Mouse (Mus musculus) kidney, adult 8-10 months (tissue): Measurements from ENCODE around the gene Adssl1.

ENCODE experiments used
- DNase-seq, 2 experiments: peaks; one replicate each; pipeline ENCODE4 v3.0.0; 2022

The Adssl1 gene

DNA sequence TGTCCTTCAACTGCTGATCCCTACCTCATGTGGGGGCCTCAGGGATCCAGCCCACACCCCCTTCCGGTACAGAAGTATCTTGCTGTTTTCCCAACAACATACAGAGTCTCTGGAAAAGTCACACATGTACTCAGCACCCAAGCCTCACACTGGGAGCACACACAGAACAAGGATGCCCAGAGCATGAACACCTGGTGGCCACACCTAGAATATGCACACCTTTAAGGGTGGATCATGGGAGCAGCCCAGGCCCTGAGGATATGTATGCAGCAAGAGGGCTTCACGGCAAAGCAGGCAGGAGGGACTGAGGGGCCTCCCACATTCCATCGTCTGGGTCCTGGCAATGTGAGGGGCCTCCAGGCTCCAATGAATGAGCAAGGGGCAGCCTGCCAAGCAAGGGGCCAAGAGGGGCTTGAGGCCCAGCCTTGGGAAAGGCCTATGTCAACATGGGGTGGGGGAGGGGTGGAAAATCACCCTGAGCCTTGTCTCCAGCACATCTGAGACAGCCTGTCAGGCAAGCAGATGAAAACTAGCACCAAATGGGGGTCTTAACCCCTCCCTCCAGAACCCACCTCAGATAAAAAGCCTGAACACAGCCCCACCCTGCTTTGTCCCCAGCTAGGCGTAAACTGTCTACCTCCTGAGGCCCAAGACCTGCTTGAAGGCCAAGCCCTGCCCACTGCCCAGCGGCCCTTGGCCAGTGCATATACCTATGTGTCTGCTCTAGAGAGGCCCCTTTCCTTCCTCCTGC, 40.9 kb downstream of the Adssl1 start:
- no peak for DNase-seq

DNA sequence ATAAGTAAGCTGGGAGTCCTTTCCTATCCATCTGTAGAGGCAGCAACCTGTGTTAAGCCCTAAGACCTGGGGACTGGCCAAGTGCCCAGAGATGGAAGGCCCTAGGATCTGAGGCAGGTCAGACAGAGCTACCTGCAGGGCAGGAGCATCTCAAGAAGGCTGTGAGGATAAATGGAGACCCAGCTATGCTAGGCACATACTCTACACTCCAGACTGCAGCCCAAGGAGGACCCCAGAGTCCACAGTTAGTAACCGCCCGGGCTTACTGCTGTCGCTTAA, 41.4 kb downstream of the Adssl1 start:
- DNase-seq = no peak

DNA sequence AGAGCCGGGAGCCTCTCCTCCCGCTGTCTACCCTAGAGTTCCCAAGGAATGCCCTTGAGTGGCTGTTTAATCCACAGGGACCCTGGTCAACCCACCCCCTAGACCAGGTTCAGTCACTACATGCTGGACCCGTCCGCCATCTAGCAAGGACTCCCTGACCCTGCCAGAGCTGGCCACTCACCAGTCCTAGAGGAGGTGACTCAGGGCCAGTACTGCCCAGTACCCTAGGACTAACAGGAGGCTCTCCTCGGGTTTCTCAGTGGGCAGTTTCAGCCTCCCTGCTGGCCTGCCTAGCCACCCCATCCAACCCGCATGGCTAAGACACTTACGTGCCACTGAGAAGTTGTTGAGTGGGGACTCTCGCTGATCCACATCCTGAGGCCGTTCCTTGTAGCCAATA, 42.0 kb downstream of the Adssl1 start:
- no peak for DNase-seq

DNA sequence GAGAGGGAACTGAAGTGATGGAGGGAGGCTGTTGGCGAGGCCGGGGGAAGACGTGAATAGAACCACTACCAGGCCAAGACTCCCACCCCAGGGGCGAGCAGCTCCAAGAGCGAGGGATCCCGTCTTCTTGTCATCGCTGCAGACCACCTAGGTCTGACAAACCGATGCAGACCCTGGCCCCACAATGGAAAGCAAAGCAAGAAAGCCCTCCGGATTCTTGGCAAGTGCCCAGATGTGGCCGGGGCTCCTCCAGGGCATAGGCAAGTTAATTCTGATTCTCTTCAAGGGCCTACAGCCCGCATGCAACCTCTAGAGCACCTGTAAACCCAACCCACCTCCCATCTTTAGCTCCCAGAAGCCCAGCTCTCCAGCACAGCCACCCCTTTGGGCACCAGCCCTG, 43.5 kb downstream of the Adssl1 start:
- DNase-seq = no peak

DNA sequence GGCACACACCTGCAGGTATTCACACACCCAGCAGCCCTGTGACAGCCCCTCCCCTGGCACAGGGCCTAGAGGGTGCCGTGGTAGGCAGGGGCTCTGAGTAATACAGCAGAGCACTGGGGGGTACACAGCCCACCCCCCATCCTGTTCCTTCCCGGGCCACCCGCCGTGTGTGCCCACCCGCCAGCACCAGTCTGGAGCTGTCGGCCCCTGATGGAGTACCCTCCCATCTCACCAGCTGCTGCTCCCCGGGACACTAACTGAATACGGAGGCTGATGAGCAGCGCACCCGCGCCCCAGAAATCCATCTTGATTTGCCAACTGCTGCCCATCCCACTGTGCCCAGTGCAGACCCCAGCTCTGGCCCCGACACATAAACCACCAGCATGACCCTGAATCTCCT, 43.9 kb downstream of the Adssl1 start:
- DNase-seq = no peak

DNA sequence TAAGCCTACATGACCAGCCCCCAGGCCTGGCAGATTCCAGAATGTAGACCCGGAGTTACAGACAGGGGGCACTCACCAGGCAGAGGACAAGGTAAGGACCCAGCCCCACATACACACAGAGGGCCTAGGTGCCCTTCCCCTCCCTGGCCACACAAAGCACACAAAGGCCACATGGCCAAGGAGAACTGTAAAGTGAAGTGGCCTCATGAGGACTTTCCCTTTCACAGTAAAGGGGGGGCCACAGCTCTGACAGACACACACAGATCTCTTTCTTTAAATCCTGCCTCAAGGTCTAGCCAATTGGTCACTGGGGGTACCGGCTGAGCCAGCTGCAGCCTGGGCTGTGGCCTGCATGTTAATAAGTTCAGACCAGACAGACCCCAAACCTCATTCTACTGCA, 44.3 kb downstream of the Adssl1 start:
- DNase-seq = no peak

DNA sequence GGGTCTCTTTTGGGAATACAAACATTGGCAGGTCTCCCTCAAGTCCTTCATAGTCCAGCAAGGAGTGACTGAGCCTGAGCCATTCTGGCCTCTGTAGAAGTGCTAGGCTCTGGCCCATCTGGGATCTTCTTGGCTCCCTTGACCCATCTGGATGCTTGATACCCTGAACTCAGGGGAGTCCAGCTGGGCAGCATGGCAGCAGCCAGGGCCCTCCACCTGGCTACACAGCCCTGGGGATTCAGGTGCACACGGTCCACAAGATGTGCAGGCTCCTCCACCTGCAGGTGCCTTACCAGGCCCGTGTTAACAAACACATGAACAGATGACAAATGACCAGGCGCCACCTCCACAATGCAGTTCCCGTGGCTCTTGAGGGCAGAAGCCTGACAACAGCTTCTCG, 44.8 kb downstream of the Adssl1 start:
- DNase-seq = no peak

DNA sequence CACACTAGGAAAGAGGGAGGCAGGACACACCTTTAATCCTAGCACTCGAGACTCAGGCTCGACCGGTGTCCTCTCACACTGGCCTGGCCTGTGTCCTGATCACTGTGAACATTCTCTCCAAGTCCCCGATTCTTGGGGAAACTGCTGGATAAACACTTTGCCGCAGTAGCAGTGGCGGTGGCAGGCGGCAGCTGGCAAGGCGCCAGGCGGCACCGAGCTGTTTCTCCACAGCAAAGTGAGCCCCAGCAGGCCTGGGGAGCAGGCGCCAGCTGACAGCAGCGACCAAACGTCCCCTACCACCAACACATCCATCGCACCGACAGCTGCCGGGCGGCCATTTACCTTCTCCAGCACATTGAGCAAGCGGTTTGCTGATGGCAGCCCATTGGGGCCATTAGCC, 45.6 kb downstream of the Adssl1 start:
- peak; percentile 36 to 45 for DNase-seq

DNA sequence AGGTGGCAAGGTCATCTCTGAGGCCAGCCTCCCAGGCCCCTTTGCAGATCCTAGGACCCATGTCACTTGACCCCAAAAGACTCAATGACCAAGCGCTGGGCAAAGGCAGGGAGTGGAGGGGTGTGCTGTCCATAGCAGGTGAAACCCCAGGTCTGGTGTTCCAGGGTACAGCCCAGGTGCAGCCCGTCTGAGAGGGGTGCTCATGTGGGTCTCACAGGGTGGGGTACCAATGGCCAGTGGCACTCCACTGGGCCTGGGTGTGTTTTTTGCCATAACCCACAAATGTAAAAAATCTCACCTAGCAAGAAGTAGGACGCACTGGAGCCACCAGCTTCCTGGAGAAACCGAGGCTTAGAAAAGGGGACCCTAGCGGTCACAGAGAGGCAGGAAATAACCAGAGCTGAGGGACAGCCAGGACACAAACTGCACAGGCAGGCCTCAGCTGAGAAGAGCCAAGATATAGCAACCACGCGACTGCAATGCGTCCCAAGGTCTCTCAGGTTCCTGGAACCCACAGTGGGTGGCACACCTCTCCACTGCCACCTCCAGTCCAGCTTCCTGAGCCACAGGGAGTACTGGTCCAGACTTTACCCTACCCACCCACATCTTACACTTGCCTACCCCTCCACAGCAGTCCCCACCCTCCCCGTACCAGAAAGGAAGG, 46.2 kb downstream of the Adssl1 start:
- no peak for DNase-seq

DNA sequence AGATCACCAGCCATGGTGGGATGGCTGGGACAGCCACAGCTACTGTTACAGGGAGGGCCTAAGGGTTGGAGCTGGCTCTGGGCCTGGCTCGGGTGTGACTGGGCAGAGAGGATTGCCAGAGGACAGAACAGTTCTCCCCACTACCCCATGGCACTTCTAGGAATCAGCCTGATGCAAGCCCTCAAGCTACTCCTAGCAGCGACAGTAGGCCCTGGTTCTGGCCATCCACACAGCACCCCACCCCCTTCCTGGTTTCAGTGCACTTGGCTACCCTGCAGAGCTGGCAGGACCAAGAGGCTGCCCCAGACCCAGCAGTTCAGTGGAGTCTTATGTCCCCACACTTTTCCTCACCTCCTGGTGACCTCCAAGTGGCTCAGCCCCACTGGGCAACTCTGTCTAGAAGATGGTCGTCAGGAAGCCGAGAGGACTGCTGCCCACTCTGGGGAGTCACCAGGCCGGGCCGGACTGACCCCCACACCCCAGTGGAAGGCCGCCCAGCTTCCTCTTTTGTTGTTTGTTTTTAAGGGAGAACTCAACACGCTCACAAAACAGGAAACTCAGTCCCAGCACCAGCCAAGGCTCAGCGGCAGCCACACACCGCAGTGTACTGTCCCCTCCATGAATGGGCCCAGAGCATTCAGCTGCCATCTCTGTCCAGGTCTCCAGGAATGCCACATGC, 47.9 kb downstream of the Adssl1 start:
- no peak for DNase-seq

DNA sequence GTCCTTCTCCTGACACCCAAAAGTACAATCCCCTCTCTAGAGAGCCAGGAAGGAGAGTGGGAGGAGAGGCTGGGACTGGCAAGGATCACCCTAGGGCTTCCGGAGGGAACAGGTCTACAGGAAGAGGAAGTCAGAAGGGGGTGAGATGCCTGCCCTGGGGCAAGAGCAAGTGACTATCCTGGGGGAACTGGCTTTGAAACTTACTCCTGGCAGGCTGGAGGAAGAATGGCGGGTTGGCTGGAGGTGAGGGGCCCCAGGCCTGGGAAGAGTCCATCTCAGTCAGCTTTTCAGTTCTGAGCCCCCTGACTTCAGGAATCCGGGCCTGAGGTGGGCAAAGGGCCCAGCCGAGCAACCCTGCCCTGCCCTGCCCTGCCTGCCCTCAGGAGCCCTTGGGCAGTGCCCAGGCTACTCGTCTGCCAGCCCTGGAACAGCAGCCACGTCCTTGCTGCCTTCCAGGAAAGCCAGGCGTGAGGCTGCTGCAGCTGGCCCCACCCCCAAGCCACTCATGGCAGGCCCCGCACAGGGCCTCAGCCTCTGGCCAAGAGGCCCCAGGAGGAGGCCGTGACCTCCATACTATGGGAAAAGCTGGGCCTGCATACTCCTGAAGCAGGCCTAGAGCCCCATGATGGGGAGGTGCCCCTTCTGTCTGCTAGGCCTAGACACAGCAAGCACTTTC, 51.0 kb downstream of the Adssl1 start:
- no peak for DNase-seq

DNA sequence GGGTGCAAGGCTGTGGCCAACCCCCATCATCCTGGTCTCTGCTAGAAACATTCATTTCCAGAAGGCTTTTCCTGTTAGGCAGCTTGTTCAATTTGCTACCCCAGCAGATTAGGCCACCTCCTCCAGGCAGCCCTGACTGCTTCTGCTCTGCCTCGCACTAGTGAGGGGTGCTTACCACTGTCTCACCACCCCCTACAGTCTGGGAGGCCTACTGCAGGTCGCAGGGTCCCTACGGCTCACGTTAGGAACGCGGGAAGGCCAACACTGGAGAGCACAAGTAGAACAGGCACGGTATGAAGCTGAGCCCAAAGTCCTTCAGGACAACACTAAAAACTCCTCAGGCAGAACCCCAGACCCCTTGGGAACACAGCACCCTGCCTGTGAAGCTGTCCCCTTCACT, 52.0 kb downstream of the Adssl1 start:
- DNase-seq = no peak

DNA sequence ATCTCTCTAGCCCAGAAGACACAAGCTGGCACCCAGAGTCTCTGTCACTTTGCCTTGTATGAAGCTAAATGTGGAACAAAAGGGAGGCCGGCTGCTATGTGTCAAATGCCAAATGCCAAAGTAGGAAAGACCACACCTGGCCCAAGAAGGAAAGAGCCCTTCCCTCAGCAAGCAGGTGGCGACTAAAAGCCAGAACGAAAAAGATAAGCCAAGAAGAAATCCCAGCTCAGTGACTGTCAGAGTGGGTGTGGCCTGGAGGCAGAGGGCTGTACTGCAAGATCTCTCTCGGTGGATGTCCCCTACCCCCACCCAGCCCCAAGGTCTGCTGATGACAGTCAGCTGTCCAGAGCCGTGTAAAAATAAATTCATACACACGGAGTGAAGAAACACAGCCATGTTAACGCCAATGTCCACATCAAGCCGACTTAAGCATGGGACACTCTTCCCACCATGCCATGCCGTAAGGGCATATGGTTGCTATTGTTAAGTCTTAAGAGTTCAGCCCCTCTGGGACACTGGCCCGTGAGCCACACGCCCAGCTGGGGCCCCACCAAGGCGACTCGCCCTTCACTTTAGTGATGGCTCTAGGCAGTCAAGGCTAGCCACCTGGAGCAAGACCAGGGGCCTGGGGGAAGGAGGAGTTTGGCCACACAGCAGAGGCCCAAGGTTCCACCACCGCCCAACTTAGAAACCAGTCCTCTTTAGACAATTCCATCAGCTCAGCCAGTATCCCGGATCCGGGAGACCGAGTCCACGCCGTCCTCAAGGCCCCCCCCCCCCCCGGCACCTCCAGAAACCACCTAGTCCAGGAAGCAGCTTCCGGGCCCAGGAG, 53.1 kb downstream of the Adssl1 start:
- no peak for DNase-seq

DNA sequence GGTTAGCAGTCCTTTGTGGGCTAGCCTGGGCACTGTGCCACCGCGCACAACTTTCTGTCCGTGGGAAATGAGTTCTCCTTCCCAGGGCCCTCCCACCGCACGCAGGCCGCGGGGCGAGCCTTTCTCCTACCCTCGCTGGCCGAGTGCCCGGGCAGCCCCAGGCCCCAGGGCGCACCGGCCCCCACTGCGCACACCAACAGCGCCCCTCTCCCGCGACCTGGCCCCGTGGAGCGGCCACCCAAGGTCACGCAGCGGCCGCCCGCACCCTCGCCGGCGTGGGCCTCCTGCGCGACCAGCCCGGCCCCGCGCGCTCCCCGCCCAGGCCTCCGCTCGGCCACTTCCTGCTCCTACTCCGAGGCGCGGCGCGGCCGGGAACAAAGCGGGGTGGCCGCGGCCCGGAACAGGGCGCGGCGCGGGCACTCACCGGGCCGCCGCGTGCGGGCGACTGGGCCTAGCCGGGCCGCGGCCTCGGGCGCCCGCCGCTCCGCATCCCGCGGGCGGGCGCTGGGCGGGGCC, 53.8 kb downstream of the Adssl1 start:
- DNase-seq = peak; percentile 30 to 36

DNA sequence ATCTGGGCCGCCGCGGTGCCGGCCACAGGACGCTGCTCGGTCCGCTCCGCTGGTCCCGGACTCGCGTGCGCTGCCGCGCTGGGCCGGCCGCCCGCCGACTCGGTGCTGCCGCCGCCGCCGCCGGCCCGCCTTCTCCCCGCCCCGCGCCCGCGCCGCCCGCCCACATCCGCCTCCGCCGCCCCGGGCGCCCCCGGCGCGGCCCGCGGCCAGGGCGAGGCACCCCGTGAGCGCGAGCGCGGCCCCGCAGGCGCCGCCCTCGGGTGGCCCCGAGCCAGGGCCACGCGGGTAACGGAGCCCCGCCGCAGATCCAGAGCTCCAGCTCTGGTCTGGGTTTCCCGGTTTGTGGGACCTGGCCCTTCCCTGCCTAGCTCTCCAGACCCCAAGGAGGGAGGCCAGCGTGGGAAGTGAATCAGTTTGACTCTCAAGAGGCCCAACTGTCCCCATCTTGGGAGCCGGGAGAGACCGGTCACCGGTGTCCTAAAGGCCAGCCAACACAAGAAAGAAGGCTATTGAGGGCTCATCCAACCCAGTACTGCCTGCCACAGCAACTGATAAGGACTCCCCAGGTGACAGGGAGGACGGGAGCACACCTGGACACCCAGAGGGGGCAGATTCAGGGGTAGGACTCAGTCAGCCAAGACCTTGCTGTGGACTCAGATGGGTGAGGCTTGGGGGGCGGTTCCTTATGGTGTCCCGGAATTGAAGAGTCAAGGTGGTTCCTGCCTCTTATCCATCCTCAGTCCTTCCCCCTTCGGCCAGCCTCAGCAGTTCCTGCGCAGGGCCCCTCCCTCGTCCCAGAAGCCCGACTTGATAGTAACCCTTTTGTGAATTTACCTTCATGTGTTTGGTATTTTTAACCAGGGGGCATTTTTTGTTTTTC, 54.5 kb downstream of the Adssl1 start, which contains the start of gene Akt1:
Akt1 (minus strand) TSS at position 753 of the 880 bp plus-strand sequence.
- DNase-seq = peak; percentile 39 to 55

DNA sequence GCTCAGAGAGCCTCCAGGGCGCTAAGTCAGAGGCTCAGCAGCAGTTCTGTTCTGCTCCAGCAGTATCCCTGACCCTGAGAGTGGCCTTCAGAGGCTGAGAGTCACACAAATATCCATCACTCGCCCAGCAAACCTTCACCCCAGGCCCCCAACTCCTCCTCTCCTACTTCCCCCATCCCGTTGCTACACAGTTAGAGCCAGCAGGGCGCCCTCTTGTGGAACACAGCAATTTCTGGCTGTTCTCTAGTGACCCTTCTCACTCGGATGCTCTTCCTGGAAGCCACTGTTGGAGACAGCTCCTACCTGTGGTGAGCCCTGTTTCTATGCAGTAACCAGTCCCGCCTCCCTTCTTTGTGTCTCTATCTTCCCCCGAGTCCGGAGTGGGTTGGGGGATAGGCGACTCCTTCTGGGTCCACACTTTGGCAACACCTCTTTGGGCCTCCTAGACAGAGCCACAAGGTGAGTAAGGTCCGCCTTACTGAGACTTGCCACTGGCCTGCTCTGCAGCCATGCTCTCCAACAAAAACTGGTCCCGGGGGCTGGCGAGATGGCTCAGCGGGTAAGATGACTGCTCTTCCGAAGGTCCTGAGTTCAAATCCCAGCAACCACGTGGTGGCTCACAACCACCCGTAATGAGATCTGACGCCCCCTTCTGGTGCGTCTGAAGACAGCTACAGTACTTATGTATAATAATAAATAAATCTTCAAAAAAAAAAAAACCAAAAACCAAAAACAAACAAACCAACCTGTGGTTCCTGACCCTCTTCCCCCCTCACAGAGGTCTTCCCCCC, 55.6 kb downstream of the Adssl1 start:
- peak; percentile 72 to 87 for DNase-seq

DNA sequence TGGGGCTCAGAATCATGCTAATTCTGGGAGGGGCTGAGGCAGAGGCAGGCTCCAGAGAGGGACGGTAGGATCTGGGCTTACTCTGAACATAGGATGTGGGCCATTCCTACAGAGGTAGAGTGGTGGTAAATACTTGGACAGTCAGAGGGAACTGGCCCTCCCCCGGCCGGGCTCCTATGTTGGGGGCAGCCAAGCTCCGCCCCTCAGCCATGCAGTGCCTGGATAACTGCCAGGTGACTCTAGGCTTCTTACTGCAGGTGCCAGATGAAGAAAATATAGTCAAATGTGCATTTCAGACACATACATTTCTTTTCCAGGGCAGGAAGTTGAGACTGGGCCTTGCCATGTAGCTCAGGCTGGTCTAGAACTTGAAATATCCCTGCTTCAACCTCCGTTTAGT, 57.2 kb downstream of the Adssl1 start:
- no peak for DNase-seq

DNA sequence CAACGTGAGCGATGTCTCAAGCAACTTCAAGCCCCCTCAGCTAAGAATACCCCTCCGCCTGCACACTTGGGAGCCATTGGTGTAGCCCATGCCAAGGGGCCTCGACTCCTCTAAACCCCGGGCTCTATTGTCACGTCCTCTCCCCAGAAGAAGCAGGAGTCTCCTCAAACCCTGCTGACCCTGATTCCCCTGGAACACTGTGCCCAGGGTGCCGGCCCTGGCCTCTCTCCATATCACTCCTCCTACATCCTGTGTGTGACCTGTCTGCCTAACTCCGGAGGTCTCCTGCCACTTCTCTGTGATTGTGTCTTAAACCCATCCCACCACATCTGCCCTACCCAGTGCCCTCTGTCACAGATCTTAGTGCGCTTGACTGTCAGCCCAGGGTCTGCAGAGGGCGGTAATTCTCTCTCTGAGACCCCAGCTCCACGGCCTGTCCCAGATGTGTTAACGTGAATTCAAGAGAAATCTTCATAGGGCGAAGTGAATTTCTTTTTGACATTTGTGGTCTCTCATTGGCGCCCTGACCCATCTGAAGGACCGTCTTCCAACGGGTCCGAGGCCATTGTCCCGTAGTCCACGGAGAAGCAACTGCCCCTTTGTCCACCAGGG, 58.2 kb downstream of the Adssl1 start:
- no peak for DNase-seq

DNA sequence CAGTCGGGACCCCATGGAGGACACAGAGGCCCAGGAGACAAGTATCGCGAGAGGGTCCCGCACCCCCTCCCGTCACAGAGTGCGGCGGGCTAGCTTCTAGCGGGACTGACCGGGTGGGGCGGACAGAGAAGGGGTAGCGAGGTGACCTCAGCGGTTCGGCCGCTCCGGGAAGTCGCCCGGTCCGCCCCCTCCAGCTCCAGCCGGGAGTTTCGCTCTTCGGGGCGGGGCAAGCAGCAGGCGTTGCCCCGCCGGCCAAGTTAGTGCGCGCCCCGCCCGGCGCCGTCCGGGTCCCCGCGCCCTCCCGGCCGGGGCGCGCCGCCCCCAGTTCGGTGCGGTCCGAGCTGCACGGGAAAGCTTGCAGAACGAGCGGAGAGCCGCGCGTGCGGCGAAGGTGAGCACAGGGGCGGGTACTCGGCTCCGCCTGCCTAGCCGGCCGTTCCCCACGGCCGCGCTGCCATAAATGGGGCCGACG, 58.7 kb downstream of the Adssl1 start, which contains the start of gene Zbtb42:
Zbtb42 (plus strand) TSS at position 274 of the 472 bp plus-strand sequence.
- DNase-seq = peak; percentile 40 to 44
